30 mouse cellular contexts compared by ENCODE assay signal in genomic region chr1:25364186-25364585, GRCm38 (mm10).
DNase-seq lines count a peak whose midpoint lies in the region; ATAC-seq lines count a peak whose summit lies in the region.
"Had no signal": no experiment of that assay in that cellular context is flagged by ENCODE, and none has a peak within 500 bp of the region (broad histone marks: within the 10 kb centered on the region; RNA-seq: fewer than 3 reads in every experiment).

No protein-coding gene starts in this region.

- H3K36me3 ChIP-seq in embryonic facial prominence, embryonic 11.5 days (replicated peaks; ENCODE audit: control insufficient read depth, insufficient read depth, low read depth, low read length), result no peaks in the 10 kb centered on the region
- H3K36me3 ChIP-seq in embryonic facial prominence, embryonic 10.5 days (replicated peaks), result no peaks in the 10 kb centered on the region
- H3K36me3 ChIP-seq in midbrain, embryonic 14.5 days (ENCODE audit: control insufficient read depth, insufficient read depth, low read length), result no peaks in the 10 kb centered on the region
- H3K36me3 ChIP-seq: embryonic facial prominence, embryonic 12.5 days; heart, embryonic 12.5 days; hindbrain, embryonic 10.5 days; intestine, embryonic 15.5 days; limb, embryonic 12.5 days; liver, embryonic 12.5 days; midbrain, embryonic 12.5 days had no signal

- H3K4me3 ChIP-seq in embryonic facial prominence, embryonic 11.5 days (ENCODE audit: low read depth, low read length), result no peak overlapping the region
- no peak overlapping the region for H3K4me3 ChIP-seq in embryonic facial prominence, embryonic 10.5 days
- no peak overlapping the region for H3K4me3 ChIP-seq in midbrain, embryonic 14.5 days (replicated peaks; ENCODE audit: low read depth, low read length)
- H3K4me3 ChIP-seq: embryonic facial prominence, embryonic 12.5 days; erythroblast, embryonic 14.5 days; forebrain, embryonic 13.5 days; gastrocnemius, adult 2 months; heart, embryonic 12.5 days; hindbrain, embryonic 10.5 days; intestine, embryonic 15.5 days; layer of hippocampus, adult 2 months; limb, embryonic 12.5 days; liver, embryonic 12.5 days; midbrain, embryonic 12.5 days had no signal

- no peak for ATAC-seq in embryonic facial prominence, embryonic 11.5 days (replicated peaks; ENCODE audit: insufficient number of reproducible peaks, low FRiP score, low TSS enrichment, low read depth)
- ATAC-seq in midbrain, embryonic 14.5 days (ENCODE audit: low FRiP score, low TSS enrichment), result no peak
- ATAC-seq: forebrain, embryonic 13.5 days; hindbrain, embryonic 16.5 days; intestine, embryonic 15.5 days; liver, embryonic 12.5 days had no signal

- 80% methylated on average over 2 of the region's 2 CpGs for WGBS in embryonic facial prominence, embryonic 11.5 days
- 82% methylated on average over 2 of the region's 2 CpGs for WGBS in embryonic facial prominence, embryonic 10.5 days
- WGBS in midbrain, embryonic 14.5 days, result 94% methylated on average over 2 of the region's 2 CpGs

- no peak overlapping the region for H3K27ac ChIP-seq in embryonic facial prominence, embryonic 11.5 days (replicated peaks; ENCODE audit: low read depth, low read length)
- H3K27ac ChIP-seq in embryonic facial prominence, embryonic 10.5 days (replicated peaks), result no peak overlapping the region
- H3K27ac ChIP-seq in midbrain, embryonic 14.5 days (replicated peaks; ENCODE audit: low read depth, low read length), result no peak overlapping the region
- H3K27ac ChIP-seq: embryonic facial prominence, embryonic 12.5 days; forebrain, embryonic 13.5 days; gastrocnemius, adult 2 months; hindbrain, embryonic 10.5 days; intestine, embryonic 15.5 days; layer of hippocampus, adult 2 months; limb, embryonic 12.5 days; liver, embryonic 12.5 days; midbrain, embryonic 12.5 days had no signal

- peak; percentile 26 for DNase-seq in embryonic facial prominence, embryonic 11.5 days (ENCODE audit: low spot score)
- DNase-seq in embryonic facial prominence, embryonic 10.5 days (ENCODE audit: low spot score), result no peak
- DNase-seq in R1 (ENCODE audit: low read depth, low spot score), result peak; percentile 26
- peak; percentile 48 for DNase-seq in cerebellum, adult 9-10 months
- DNase-seq in forelimb bud, embryonic 11.5 days (ENCODE audit: low read depth, low spot score), result peak; percentile 5
- DNase-seq in heart, adult 8-10 months (ENCODE audit: low spot score), result no peak
- no peak for DNase-seq in midbrain, embryonic 14.5 days
- DNase-seq: adrenal gland, postnatal 25 days; B cell, adult 2 months; gastrocnemius, adult 2 months; heart, postnatal 10 days; kidney, adult 8-10 months; kidney, postnatal 14 days; lung, adult 18-20 months; lung, postnatal 14 days; retina, postnatal 1 day; right cerebral cortex, postnatal 25 days; spleen, adult 18-20 months had no signal

- no peaks in the 10 kb centered on the region for H3K27me3 ChIP-seq in embryonic facial prominence, embryonic 11.5 days (ENCODE audit: control insufficient read depth, insufficient read depth, low read length)
- H3K27me3 ChIP-seq in embryonic facial prominence, embryonic 10.5 days (replicated peaks; ENCODE audit: low read depth, poor library complexity, severe bottlenecking), result no peaks in the 10 kb centered on the region
- no peaks in the 10 kb centered on the region for H3K27me3 ChIP-seq in midbrain, embryonic 14.5 days (ENCODE audit: control insufficient read depth, insufficient read depth, low read length)
- H3K27me3 ChIP-seq: CH12.LX; embryonic facial prominence, embryonic 12.5 days; forebrain, embryonic 13.5 days; heart, embryonic 12.5 days; intestine, embryonic 15.5 days; limb, embryonic 12.5 days; liver, embryonic 12.5 days; midbrain, embryonic 12.5 days had no signal

- H3K9me3 ChIP-seq in embryonic facial prominence, embryonic 11.5 days (replicated peaks; ENCODE audit: control insufficient read depth, low read length), result no peaks in the 10 kb centered on the region
- H3K9me3 ChIP-seq in embryonic facial prominence, embryonic 10.5 days, result no peaks in the 10 kb centered on the region
- H3K9me3 ChIP-seq in midbrain, embryonic 14.5 days (ENCODE audit: control insufficient read depth, low read length), result no peaks in the 10 kb centered on the region
- H3K9me3 ChIP-seq: embryonic facial prominence, embryonic 12.5 days; forebrain, embryonic 13.5 days; heart, embryonic 12.5 days; hindbrain, embryonic 10.5 days; intestine, embryonic 15.5 days; limb, embryonic 12.5 days; liver, embryonic 12.5 days; midbrain, embryonic 12.5 days had no signal

- no peak overlapping the region for H3K9ac ChIP-seq in embryonic facial prominence, embryonic 11.5 days (replicated peaks; ENCODE audit: low read length)
- no peak overlapping the region for H3K9ac ChIP-seq in midbrain, embryonic 14.5 days (replicated peaks; ENCODE audit: low read length)
- H3K9ac ChIP-seq: embryonic facial prominence, embryonic 12.5 days; forebrain, embryonic 13.5 days; heart, embryonic 12.5 days; intestine, embryonic 15.5 days; limb, embryonic 12.5 days; liver, embryonic 12.5 days; midbrain, embryonic 12.5 days had no signal

- H3K4me2 ChIP-seq in embryonic facial prominence, embryonic 11.5 days (ENCODE audit: low read depth, low read length), result no peak overlapping the region
- H3K4me2 ChIP-seq in midbrain, embryonic 14.5 days (ENCODE audit: low read length), result no peak overlapping the region
- H3K4me2 ChIP-seq: embryonic facial prominence, embryonic 12.5 days; forebrain, embryonic 13.5 days; heart, embryonic 12.5 days; intestine, embryonic 15.5 days; limb, embryonic 12.5 days; liver, embryonic 12.5 days; midbrain, embryonic 12.5 days had no signal

- no peaks in the 10 kb centered on the region for H3K4me1 ChIP-seq in embryonic facial prominence, embryonic 11.5 days (ENCODE audit: control insufficient read depth, insufficient read depth, low read length)
- H3K4me1 ChIP-seq in embryonic facial prominence, embryonic 10.5 days, result no peaks in the 10 kb centered on the region
- H3K4me1 ChIP-seq in midbrain, embryonic 14.5 days (ENCODE audit: control insufficient read depth, insufficient read depth, low read length), result no peaks in the 10 kb centered on the region
- H3K4me1 ChIP-seq: embryonic facial prominence, embryonic 12.5 days; forebrain, embryonic 13.5 days; heart, embryonic 12.5 days; hindbrain, embryonic 10.5 days; intestine, embryonic 15.5 days; limb, embryonic 12.5 days; liver, embryonic 12.5 days; midbrain, embryonic 12.5 days had no signal

Comparison
In these comparisons a context has a peak if more than half of its experiments do, and no peak if none do; other contexts are left out.
1. DNase-seq: peak in embryonic facial prominence, embryonic 11.5 days (single experiment), R1 (single experiment), cerebellum, adult 9-10 months (single experiment) and forelimb bud, embryonic 11.5 days (single experiment); none in embryonic facial prominence, embryonic 10.5 days (single experiment), heart, adult 8-10 months (single experiment) and midbrain, embryonic 14.5 days (single experiment).